Mouse (Mus musculus) midbrain, embryonic 11.5 days (tissue): ENCODE data around the gene Cdc42ep5. TPM values are rescaled to one million over a fixed set of nuclear protein-coding genes. Genes with fewer than 3 reads are reported as not detected.

Experiments used
- ATAC-seq: fragments of 200-750 bp; cut with Nextera tagmentation; 2 replicates; pipeline ENCODE4 v1.8.0; 2017; ENCODE audit warnings: moderate TSS enrichment, moderate library complexity; ENCODE audit not compliant: low FRiP score
- DNase-seq: peaks from one replicate; pipeline ENCODE4 v3.0.0; 2015; ENCODE audit warnings: low spot score; ENCODE audit errors: missing footprints
- H3K27ac ChIP-seq: fragments of 300-500 bp; sonication (generic); 2 replicates; pipeline ENCODE4 v1.5.1; 2014; ENCODE audit warnings: low read depth, low read length
- H3K27me3 ChIP-seq: fragments of 300-500 bp; sonication (generic); 2 replicates; pipeline ENCODE4 v1.6.1; 2014; ENCODE audit warnings: mild to moderate bottlenecking, low read length, moderate library complexity, mixed read lengths; ENCODE audit not compliant: control insufficient read depth, insufficient read depth
- H3K36me3 ChIP-seq: fragments of 300-500 bp; sonication (generic); 2 replicates; pipeline ENCODE4 v1.6.1; 2014; ENCODE audit warnings: mild to moderate bottlenecking, low read length, moderate library complexity, mixed read lengths; ENCODE audit not compliant: control insufficient read depth, insufficient read depth
- H3K4me1 ChIP-seq: fragments of 300-500 bp; sonication (generic); 2 replicates; pipeline ENCODE4 v1.6.1; 2014; ENCODE audit warnings: low read length; ENCODE audit not compliant: control insufficient read depth, insufficient read depth
- H3K4me2 ChIP-seq: fragments of 300-500 bp; sonication (generic); 2 replicates; pipeline ENCODE4 v1.6.1; 2014; ENCODE audit warnings: mild to moderate bottlenecking, moderate library complexity
- H3K4me3 ChIP-seq: fragments of 300-500 bp; sonication (generic); 2 replicates; pipeline ENCODE4 v1.5.1; 2014; ENCODE audit warnings: low read depth, low read length
- H3K9ac ChIP-seq: fragments of 300-500 bp; sonication (generic); 2 replicates; pipeline ENCODE4 v1.6.1; 2014; ENCODE audit warnings: low read length
- H3K9me3 ChIP-seq: fragments of 300-500 bp; sonication (generic); 2 replicates; pipeline ENCODE4 v1.6.1; 2016; ENCODE audit warnings: low read length; ENCODE audit not compliant: control insufficient read depth
- WGBS: fragments of 180-500 bp; shearing (Covaris S2); extraction: QIAGEN DNeasy Blood & Tissue Kit; methylation state at CpG from one replicate; pipeline ENCODE4 v1.1.7; 2014; 5-methylcytosine and 5-hydroxymethylcytosine counted together
- polyA plus RNA-seq: library from polyadenylated mRNA; unstranded; fragments of >200 nt; fragmentation: Nextera tagmentation; extraction: Ambion mirVana; gene quantifications from 2 replicates; pipeline ENCODE4 v1.2.1, GENCODE M21; 2014

Gene Cdc42ep5
- polyA plus RNA-seq, 1 experiment from 2014 or later: 15.6 TPM

DNA sequence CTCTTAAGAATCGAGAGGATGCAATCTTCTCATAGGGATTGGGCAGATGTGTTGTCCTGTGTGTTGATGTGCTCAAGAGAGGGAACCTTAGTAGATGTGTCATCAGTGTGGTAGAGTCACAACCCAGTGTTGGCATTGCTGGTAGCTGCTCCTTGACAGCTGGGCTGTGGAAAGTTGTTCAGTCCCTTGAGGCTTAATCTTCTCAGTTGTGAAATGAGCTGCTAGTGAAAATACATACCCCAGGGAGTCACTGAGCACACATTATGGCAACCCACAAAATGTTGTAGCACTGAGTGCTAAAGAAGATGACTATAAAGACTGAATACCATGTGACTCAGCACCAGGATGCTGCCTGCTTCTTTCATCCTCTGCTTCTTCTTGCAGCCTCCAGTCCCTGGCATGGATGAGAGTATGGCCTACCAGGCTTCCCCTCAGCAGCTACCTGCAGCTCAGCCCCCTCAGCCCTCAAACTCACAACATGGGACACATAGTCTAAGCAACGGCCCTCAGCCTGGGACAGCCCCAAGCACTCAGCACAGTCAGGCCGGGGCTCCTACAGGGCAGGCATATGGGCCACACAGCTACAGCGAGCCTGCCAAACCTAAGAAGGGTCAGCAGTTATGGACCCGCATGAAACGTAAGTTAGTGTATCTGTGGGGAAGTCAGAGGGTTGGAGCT, 22.9 kb downstream of the Cdc42ep5 start:
- no peak overlapping the region for H3K4me3 ChIP-seq
- H3K36me3 ChIP-seq: peaks cover 57% of the 10 kb centered on the region
- ATAC-seq (no peak), DNase-seq (no peak)
- H3K27ac ChIP-seq: no peak overlapping the region
- H3K27me3 ChIP-seq: no peaks in the 10 kb centered on the region
- no peaks in the 10 kb centered on the region for H3K9me3 ChIP-seq
- H3K9ac ChIP-seq: no peak overlapping the region
- H3K4me1 ChIP-seq: peaks cover 5% of the 10 kb centered on the region
- 94% methylated on average over 6 of the region's 6 CpGs for WGBS
- H3K4me2 ChIP-seq: no peak overlapping the region

DNA sequence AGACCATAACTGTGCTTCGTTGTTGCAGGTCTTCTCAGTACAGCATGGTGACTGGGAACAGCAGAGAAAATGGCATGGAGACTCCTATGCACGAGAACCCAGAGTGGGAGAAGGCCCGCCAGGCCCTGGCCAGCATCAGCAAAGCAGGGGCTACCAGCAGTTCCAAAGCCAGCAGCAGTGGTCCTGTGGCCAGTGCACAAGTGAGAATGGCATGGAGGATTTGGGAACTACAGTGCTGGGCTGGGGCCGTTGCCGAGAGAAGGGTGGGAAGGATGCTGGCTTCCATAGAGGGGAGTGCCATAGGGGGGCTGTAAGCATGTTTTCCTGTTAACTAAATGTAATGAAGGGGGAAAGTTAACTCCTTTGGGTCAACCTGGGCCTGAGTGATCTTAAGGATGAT, 25.3 kb downstream of the Cdc42ep5 start:
- no peak overlapping the region for H3K9ac ChIP-seq
- peaks cover 7% of the 10 kb centered on the region for H3K4me1 ChIP-seq
- DNase-seq (peak; percentile 61), ATAC-seq (no peak)
- no peak overlapping the region for H3K4me3 ChIP-seq
- H3K4me2 ChIP-seq: no peak overlapping the region
- no peaks in the 10 kb centered on the region for H3K27me3 ChIP-seq
- H3K36me3 ChIP-seq: peaks cover 47% of the 10 kb centered on the region
- H3K9me3 ChIP-seq: no peaks in the 10 kb centered on the region
- WGBS: 90% methylated on average over 5 of the region's 5 CpGs
- no peak overlapping the region for H3K27ac ChIP-seq

GRCm38 (mm10) chr7:4138671-4139070, 26.0 kb downstream of the Cdc42ep5 start:
- peaks cover 40% of the 10 kb centered on the region for H3K36me3 ChIP-seq
- H3K4me3 ChIP-seq: no peak overlapping the region
- H3K27me3 ChIP-seq: no peaks in the 10 kb centered on the region
- ATAC-seq: no peak
- peaks cover 7% of the 10 kb centered on the region for H3K4me1 ChIP-seq
- H3K27ac ChIP-seq: no peak overlapping the region
- H3K9ac ChIP-seq: no peak overlapping the region
- 91% methylated on average over 7 of the region's 7 CpGs for WGBS
- DNase-seq: peak; percentile 66
- no peaks in the 10 kb centered on the region for H3K9me3 ChIP-seq
- H3K4me2 ChIP-seq: no peak overlapping the region

- H3K27ac ChIP-seq: no peak overlapping the region
- peak overlapping the region; percentile 85 for H3K4me2 ChIP-seq
- no peaks in the 10 kb centered on the region for H3K9me3 ChIP-seq
- H3K9ac ChIP-seq: peak overlapping the region; percentile 85
- peaks cover 7% of the 10 kb centered on the region for H3K4me1 ChIP-seq
- H3K4me3 ChIP-seq: peak overlapping the region; percentile 78; the same call in 1 of the 2 replicates
- ATAC-seq (no peak), DNase-seq (peak; percentile 53)
- peaks cover 35% of the 10 kb centered on the region for H3K36me3 ChIP-seq
- H3K27me3 ChIP-seq: no peaks in the 10 kb centered on the region
- 79% methylated on average over 2 of the region's 2 CpGs for WGBS
Observed at GRCm38 (mm10) chr7:4138181-4138580, 26.5 kb downstream of the Cdc42ep5 start.

GRCm38 (mm10) chr7:4137746-4138145, 26.9 kb downstream of the Cdc42ep5 start:
- Histone ChIP-seq H3K36me3 (peaks cover 32% of the 10 kb centered on the region), H3K27me3 (no peaks in the 10 kb centered on the region), H3K9ac (peak overlapping the region; percentile 85), H3K27ac (peak overlapping the region; percentile 86; the same call in 1 of the 2 replicates), H3K4me3 (peak overlapping the region; percentile 78), H3K4me2 (peak overlapping the region; percentile 85), H3K9me3 (no peaks in the 10 kb centered on the region), H3K4me1 (peaks cover 7% of the 10 kb centered on the region)
- peak; percentile 0; the same call in 1 of the 2 replicates for ATAC-seq
- WGBS: 49% methylated on average over 3 of the region's 3 CpGs
- DNase-seq: peak; percentile 67

GRCm38 (mm10) chr7:4136771-4137531, 27.7 kb downstream of the Cdc42ep5 start, which contains the start of gene Leng8:
Gene Leng8, plus strand, starts transcription at chr7:4137039.
- peak within 1 kb of the TSS; percentile 85 for H3K9ac ChIP-seq
- WGBS: under 1% methylated on average over 77 of the region's 78 CpGs
- no peaks in the 10 kb centered on the region for H3K27me3 ChIP-seq
- peak; percentile 99 for DNase-seq
- no peaks in the 10 kb centered on the region for H3K9me3 ChIP-seq
- H3K36me3 ChIP-seq: peaks cover 30% of the 10 kb centered on the region
- H3K27ac ChIP-seq: peak within 1 kb of the TSS; percentile 86
- peak; percentile 99 for ATAC-seq
- peaks cover 7% of the 10 kb centered on the region for H3K4me1 ChIP-seq
- peak within 1 kb of the TSS; percentile 78 for H3K4me3 ChIP-seq
- peak within 1 kb of the TSS; percentile 85 for H3K4me2 ChIP-seq

DNA sequence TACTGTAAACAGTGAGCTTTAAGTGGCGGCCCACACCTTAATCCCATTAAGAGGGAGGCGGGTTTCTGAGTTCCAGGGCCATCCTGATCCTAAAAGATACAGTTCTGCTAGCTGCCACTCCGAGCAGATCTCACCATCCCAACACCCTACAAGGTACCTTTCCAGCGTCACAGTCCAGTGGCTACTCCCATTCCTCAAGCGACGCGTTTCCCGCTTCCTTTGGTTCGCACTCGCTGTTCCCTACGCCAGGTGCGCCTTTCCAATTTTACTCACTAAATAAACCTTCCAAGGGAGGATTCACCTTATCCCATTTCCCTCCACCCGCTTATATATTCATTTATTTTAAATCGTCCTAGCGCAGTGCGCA, 28.3 kb downstream of the Cdc42ep5 start:
- Histone ChIP-seq H3K27ac (peak overlapping the region; percentile 52; the same call in 1 of the 2 replicates), H3K4me2 (peak overlapping the region; percentile 70), H3K9ac (peak overlapping the region; percentile 85), H3K36me3 (peaks cover 24% of the 10 kb centered on the region), H3K9me3 (no peaks in the 10 kb centered on the region), H3K4me3 (peak overlapping the region; percentile 78), H3K27me3 (no peaks in the 10 kb centered on the region), H3K4me1 (peaks cover 7% of the 10 kb centered on the region)
- ATAC-seq: peak; percentile 47
- DNase-seq: no peak
- WGBS: under 1% methylated on average over 16 of the region's 16 CpGs

GRCm38 (mm10) chr7:4134911-4135310, 29.7 kb downstream of the Cdc42ep5 start:
- peaks cover 15% of the 10 kb centered on the region for H3K36me3 ChIP-seq
- no peak for ATAC-seq

DNA sequence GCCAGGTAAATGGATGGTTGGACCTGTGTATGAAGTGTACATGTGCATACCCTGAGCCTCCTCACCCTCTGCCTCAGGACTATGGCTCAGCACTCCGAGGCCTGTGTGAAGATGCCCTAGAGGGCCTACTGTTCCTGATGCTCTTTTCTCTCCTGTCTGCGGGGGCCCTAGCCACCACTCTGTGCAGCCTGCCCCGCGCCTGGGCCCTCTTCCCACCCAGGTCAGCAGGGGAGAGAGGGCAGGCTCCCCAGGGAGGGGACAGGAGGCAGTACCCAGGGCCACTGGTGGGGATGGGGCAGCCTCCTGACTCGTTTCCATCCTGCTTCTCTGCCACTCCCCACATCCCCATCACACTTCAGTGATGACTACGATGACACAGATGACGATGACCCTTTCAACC, 31.7 kb downstream of the Cdc42ep5 start:
- no peak overlapping the region for H3K4me2 ChIP-seq
- peaks cover 6% of the 10 kb centered on the region for H3K4me1 ChIP-seq
- no peaks in the 10 kb centered on the region for H3K27me3 ChIP-seq
- H3K9ac ChIP-seq: no peak overlapping the region
- whole genome bisulfite sequencing: 88% methylated on average over 6 of the region's 7 CpGs
- H3K9me3 ChIP-seq: no peaks in the 10 kb centered on the region
- ATAC-seq (no peak), DNase-seq (peak; percentile 12)
- H3K27ac ChIP-seq: no peak overlapping the region
- peaks cover 7% of the 10 kb centered on the region for H3K36me3 ChIP-seq
- no peak overlapping the region for H3K4me3 ChIP-seq

More at GRCm38 (mm10) chr7:4134911-4135310, 29.7 kb downstream of the Cdc42ep5 start:
- peak; percentile 6 for DNase-seq
- H3K27ac ChIP-seq: no peak overlapping the region
- no peaks in the 10 kb centered on the region for H3K27me3 ChIP-seq
- H3K9me3 ChIP-seq: no peaks in the 10 kb centered on the region
- H3K4me3 ChIP-seq: no peak overlapping the region
- no peak overlapping the region for H3K9ac ChIP-seq
- H3K4me2 ChIP-seq: no peak overlapping the region
- 87% methylated on average over 5 of the region's 5 CpGs for WGBS
- H3K4me1 ChIP-seq: peaks cover 7% of the 10 kb centered on the region
